Mouse (Mus musculus) heart, adult 2 months (tissue): Measurements from ENCODE around the gene Shroom3.

Source experiments
- CTCF ChIP-seq: fragments of 200-600 bp; IDR thresholded peaks from 2 replicates; pipeline ENCODE4 v1.8.1; 2022; ENCODE audit warnings: antibody characterized with exemption, mild to moderate bottlenecking, moderate library complexity
- EP300 ChIP-seq: fragments of 200-500 bp; IDR thresholded peaks from 2 replicates; pipeline ENCODE4 v1.6.1; 2011; ENCODE audit warnings: low read depth, low read length, control low read depth; ENCODE audit not compliant: insufficient read depth
- POLR2A ChIP-seq: fragments of 200-500 bp; IDR thresholded peaks from 2 replicates; pipeline ENCODE4 v1.6.1; 2011; ENCODE audit warnings: mild to moderate bottlenecking, low read depth, low read length, control low read depth; ENCODE audit not compliant: insufficient read depth

DNA sequence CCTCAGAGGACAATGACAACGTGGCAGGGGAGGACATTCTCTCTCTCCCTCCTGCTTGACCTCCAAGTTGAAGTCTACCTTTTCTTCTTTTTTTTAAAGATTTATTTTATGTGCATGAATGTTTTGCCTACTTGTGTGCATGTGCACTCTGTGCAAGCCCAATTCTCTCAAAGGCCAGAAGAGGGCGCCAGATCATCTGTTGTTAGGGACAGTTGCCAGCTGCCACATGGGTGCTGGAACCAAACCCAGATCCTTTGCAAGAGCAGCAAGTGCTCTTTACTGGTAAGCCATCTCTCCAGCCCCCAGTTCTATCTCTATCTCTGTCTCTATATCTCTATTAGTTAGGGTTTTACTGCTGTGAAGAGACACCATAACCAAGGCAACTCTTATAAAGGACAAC, 300.7 kb downstream of the Shroom3 start:
- TF ChIP-seq CTCF (peak; percentile 49), POLR2A (no peak), EP300 (no peak)
